29 mouse cellular contexts compared by ENCODE assay signal in genomic region chr16:39678285-39678684, GRCm38 (mm10).
"Had no signal": no experiment of that assay in that cellular context is flagged by ENCODE, and none has a peak within 500 bp of the region (broad histone marks: within the 10 kb centered on the region; RNA-seq: fewer than 3 reads in every experiment).

No protein-coding gene starts in this region.

- H3K36me3 ChIP-seq: limb, embryonic 10.5 days; limb, embryonic 12.5 days; limb, embryonic 13.5 days; limb, embryonic 15.5 days; liver, embryonic 12.5 days; liver, embryonic 13.5 days; liver, embryonic 15.5 days; lung, embryonic 15.5 days; midbrain, embryonic 10.5 days; midbrain, embryonic 12.5 days; midbrain, embryonic 13.5 days; midbrain, embryonic 15.5 days had no signal

- H3K4me3 ChIP-seq: limb, embryonic 10.5 days; limb, embryonic 12.5 days; limb, embryonic 13.5 days; limb, embryonic 15.5 days; liver, embryonic 12.5 days; liver, embryonic 13.5 days; liver, embryonic 15.5 days; lung, embryonic 15.5 days; megakaryocyte, embryonic 14.5 days; midbrain, embryonic 10.5 days; midbrain, embryonic 12.5 days; midbrain, embryonic 13.5 days; midbrain, embryonic 15.5 days; myocyte had no signal

- H3K9me3 ChIP-seq: limb, embryonic 10.5 days; limb, embryonic 12.5 days; limb, embryonic 13.5 days; limb, embryonic 15.5 days; liver, embryonic 12.5 days; liver, embryonic 13.5 days; liver, embryonic 15.5 days; lung, embryonic 15.5 days; megakaryocyte, embryonic 14.5 days; midbrain, embryonic 10.5 days; midbrain, embryonic 12.5 days; midbrain, embryonic 13.5 days; midbrain, embryonic 15.5 days had no signal

- DNase-seq: left cerebral cortex, postnatal 4 days; liver; liver, embryonic 13.5 days; liver, postnatal 0 days; lung, adult 18-20 months; lung, adult 2 months; lung, embryonic 14.5 days; lung, postnatal 10 days; lung, postnatal 14 days; lung, postnatal 36 days; lung, postnatal 4 days; midbrain, embryonic 14.5 days had no signal

- ATAC-seq: liver, embryonic 12.5 days; liver, postnatal 0 days; lung, postnatal 0 days; midbrain, embryonic 13.5 days; midbrain, embryonic 15.5 days; midbrain, embryonic 16.5 days had no signal

- H3K27me3 ChIP-seq: limb, embryonic 12.5 days; limb, embryonic 13.5 days; limb, embryonic 15.5 days; liver, embryonic 12.5 days; liver, embryonic 13.5 days; liver, embryonic 15.5 days; lung, embryonic 15.5 days; megakaryocyte, embryonic 14.5 days; midbrain, embryonic 12.5 days; midbrain, embryonic 13.5 days; midbrain, embryonic 15.5 days had no signal

- H3K27ac ChIP-seq: limb, embryonic 10.5 days; limb, embryonic 12.5 days; limb, embryonic 13.5 days; limb, embryonic 15.5 days; liver, embryonic 12.5 days; liver, embryonic 13.5 days; liver, embryonic 14.5 days; liver, embryonic 15.5 days; lung, embryonic 15.5 days; macrophage; midbrain, embryonic 10.5 days; midbrain, embryonic 12.5 days; midbrain, embryonic 13.5 days; midbrain, embryonic 15.5 days had no signal

- H3K4me1 ChIP-seq: limb, embryonic 10.5 days; limb, embryonic 12.5 days; limb, embryonic 13.5 days; limb, embryonic 15.5 days; liver, embryonic 12.5 days; liver, embryonic 13.5 days; liver, embryonic 15.5 days; lung, embryonic 15.5 days; megakaryocyte, embryonic 14.5 days; midbrain, embryonic 10.5 days; midbrain, embryonic 12.5 days; midbrain, embryonic 13.5 days; midbrain, embryonic 15.5 days had no signal
